Mouse (Mus musculus): ENCODE results near the gene Trank1. TPM values are rescaled to one million over a fixed set of nuclear protein-coding genes. Genes with fewer than 3 reads are reported as not detected.

Gene Trank1
- polyA plus RNA-seq, 1 experiment from 2014 or later, result 0.34 TPM

DNA sequence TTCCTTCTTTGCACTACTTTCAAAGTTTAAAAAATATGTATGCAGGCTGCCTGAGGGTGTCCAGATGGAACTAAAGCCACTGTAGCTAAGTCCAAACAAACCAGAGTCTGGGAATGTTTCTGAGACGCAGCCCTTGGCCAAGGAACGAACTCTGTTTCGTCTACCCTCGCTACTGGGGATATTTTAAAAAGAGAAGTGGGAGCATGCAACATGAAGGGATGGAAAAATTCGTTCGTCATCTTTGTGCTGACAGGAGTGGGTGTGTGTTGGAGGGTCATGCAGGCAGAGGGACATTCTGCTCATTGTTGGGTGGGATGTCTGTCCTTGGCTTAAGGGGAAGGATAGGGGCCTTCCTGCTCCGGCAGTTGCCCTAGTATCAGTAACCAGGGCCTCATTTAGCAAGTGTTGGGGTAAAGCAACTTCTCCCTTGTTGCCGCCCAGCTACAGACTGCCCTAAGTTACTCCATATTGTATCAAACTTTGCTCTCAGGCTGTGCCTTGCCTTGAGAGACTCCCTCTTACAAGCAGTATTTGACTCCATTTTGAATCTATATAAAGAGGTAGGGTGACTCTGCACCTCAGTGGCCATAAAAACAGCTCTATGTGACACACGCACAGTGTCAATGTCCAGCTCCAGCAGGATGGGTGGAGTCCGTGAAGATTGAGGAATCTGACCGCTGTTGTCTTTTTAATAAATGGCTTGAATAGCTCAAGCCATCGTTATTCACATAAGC is 93.0 kb downstream of the Trank1 start:
- Histone ChIP-seq H3K4me3 (ENCODE audit: low read depth, low read length) (no peak overlapping the region), H3K27ac (ENCODE audit: low read depth) (no peak overlapping the region), H3K4me1 (ENCODE audit: insufficient read depth) (no peaks in the 10 kb centered on the region), H3K36me3 (ENCODE audit: insufficient read depth) (no peaks in the 10 kb centered on the region), H3K27me3 (ENCODE audit: insufficient read depth, low read length) (no peaks in the 10 kb centered on the region), H3K9ac (no peak overlapping the region), H3K4me2 (no peak overlapping the region), H3K9me3 (ENCODE audit: low read depth, low read length) (no peaks in the 10 kb centered on the region)
- 76% methylated on average over 12 of the region's 12 CpGs for WGBS
- TF ChIP-seq CTCF (IDR thresholded peaks at IDR 0.05; ENCODE audit: low read depth), result no peak
- no peak for DNase-seq
- no peak for ATAC-seq (ENCODE audit: insufficient read depth)

DNA sequence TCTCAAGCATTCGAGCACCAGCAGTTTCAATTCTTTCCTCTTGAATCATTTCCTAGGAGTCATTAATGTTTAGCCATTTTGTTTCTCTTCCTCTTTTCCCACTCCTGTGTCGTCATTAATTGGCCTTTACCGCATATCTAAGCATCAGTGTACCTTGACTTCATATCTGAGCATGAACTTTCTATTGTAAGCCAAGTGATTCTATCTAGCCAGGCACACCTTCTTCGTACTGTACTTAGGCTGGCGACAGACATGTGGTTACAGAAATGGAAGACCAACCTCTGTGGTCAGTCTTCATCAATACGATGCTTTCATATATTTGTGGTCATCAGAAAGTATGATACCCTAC is 93.5 kb downstream of the Trank1 start:
- Histone ChIP-seq H3K27me3 (ENCODE audit: insufficient read depth, low read length) (no peaks in the 10 kb centered on the region), H3K4me2 (no peak overlapping the region), H3K9me3 (ENCODE audit: low read depth, low read length) (no peaks in the 10 kb centered on the region), H3K4me3 (ENCODE audit: low read depth, low read length) (no peak overlapping the region), H3K9ac (no peak overlapping the region), H3K4me1 (ENCODE audit: insufficient read depth) (no peaks in the 10 kb centered on the region), H3K36me3 (ENCODE audit: insufficient read depth) (no peaks in the 10 kb centered on the region), H3K27ac (ENCODE audit: low read depth) (no peak overlapping the region)
- TF ChIP-seq CTCF (IDR thresholded peaks at IDR 0.05; ENCODE audit: low read depth), result no peak
- ATAC-seq (ENCODE audit: insufficient read depth) (no peak), DNase-seq (no peak)
- WGBS, result 89% methylated on average over 6 of the region's 6 CpGs

DNA sequence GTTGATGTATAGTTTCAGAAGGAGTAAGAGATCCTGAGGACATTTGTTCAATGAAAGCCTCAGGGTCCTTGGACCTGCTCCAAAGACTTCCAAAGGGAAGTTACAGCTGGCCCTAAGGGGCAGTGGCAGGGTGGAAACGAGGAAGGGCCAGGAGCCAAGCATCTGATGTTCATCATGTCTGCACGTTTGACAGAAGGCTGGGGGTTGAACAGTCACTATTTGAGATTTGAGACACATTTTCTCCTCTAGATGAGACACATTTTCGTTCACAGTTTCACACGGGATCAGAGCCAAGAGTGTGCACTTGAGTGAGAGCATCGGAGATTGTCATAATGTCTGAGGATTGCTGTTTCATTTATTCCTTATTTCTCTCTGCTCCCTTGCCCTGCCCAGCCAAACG is 96.5 kb downstream of the Trank1 start:
- peak; percentile 90 for DNase-seq
- no peaks in the 10 kb centered on the region for H3K4me1 ChIP-seq (ENCODE audit: insufficient read depth)
- H3K9me3 ChIP-seq (ENCODE audit: low read depth, low read length), result no peaks in the 10 kb centered on the region
- ATAC-seq (ENCODE audit: insufficient read depth), result peak; percentile 92
- no peak overlapping the region for H3K27ac ChIP-seq (ENCODE audit: low read depth)
- no peaks in the 10 kb centered on the region for H3K36me3 ChIP-seq (ENCODE audit: insufficient read depth)
- TF ChIP-seq CTCF (IDR thresholded peaks at IDR 0.05; ENCODE audit: low read depth), result no peak
- no peaks in the 10 kb centered on the region for H3K27me3 ChIP-seq (ENCODE audit: insufficient read depth, low read length)
- H3K4me2 ChIP-seq, result no peak overlapping the region
- WGBS, result 41% methylated on average over 6 of the region's 6 CpGs
- no peak overlapping the region for H3K4me3 ChIP-seq (ENCODE audit: low read depth, low read length)
- H3K9ac ChIP-seq, result no peak overlapping the region

DNA sequence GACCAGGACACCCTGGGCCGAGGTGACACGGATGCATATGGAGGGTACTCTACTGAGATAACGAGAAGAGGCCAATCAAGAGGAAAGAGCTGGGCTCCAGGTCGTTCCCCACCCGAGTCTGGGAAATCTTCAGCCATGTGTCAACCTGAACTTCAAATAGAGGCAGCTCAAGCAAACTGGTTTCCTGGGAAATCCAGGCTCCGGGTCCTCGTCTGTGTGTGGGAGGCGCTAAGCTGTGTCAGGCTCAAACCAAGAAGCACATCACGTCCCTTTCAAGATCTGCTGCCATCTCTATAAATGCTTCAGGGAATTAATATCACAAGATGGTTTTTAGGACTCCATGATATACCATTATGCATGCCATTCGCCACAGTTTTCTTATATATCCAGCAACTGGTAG is 96.9 kb downstream of the Trank1 start:
- no peak overlapping the region for H3K9ac ChIP-seq
- H3K4me1 ChIP-seq (ENCODE audit: insufficient read depth), result no peaks in the 10 kb centered on the region
- H3K27ac ChIP-seq (ENCODE audit: low read depth), result no peak overlapping the region
- TF ChIP-seq CTCF (IDR thresholded peaks at IDR 0.05; ENCODE audit: low read depth), result no peak
- DNase-seq (peak; percentile 13), ATAC-seq (ENCODE audit: insufficient read depth) (peak; percentile 15; the same call in 1 of the 2 replicates)
- no peaks in the 10 kb centered on the region for H3K9me3 ChIP-seq (ENCODE audit: low read depth, low read length)
- no peaks in the 10 kb centered on the region for H3K36me3 ChIP-seq (ENCODE audit: insufficient read depth)
- H3K4me3 ChIP-seq (ENCODE audit: low read depth, low read length), result no peak overlapping the region
- no peaks in the 10 kb centered on the region for H3K27me3 ChIP-seq (ENCODE audit: insufficient read depth, low read length)
- 53% methylated on average over 10 of the region's 10 CpGs for WGBS
- no peak overlapping the region for H3K4me2 ChIP-seq

DNA sequence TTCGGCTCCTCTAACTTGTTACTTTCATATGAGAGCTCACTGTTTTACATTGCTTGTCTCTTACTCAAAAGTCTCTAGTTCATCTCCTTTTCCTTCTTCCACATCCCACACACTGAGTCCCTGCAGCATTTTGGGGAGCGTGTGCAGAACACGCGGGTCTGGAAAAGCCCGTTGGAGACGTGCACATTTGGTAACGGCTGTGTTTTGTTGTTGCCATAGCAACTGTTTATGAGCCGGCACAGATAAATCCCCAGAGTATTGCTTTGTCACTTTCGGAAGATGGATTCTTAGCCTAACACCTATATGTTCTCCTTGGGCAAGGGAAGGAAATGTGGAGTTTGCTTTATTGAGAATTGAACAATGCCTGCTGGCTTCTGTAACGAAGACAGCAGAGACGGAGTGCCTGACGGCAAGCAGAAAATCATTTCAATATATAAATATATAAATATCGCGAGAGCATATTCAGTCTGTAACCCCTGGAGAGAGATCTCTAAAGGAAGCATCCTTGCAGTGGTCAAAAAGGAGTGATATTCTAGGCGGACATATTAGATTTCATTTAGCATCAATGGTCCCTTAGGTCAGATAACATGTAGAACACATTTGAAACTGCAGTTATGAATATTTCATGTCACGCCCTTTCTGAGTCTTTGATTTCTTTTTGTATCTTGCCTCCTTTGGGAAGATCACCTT is 101.1 kb downstream of the Trank1 start:
- WGBS, result 71% methylated on average over 16 of the region's 16 CpGs
- DNase-seq, result peak; percentile 33
- ATAC-seq (ENCODE audit: insufficient read depth), result no peak

DNA sequence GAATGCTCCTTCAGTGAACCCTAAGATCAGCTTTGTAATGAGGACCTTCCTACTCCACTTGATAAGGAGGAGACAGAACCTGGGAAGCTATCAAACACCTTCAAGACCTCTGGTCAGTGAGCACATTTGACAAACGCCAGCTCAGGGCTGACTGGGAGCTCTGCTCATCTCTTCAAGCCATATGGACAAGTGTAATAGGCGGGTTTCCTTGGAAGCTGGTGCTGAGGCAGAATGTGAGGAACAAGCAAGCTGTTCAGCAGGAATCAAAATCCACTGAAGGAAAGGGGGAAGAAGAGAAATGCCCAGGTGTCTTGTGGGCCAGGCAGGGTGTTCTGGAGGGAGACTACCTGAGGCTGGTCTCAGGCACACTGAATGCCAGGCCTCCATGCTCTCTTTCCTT is 110.3 kb downstream of the Trank1 start:
- Histone ChIP-seq H3K4me3 (ENCODE audit: low read depth, low read length) (no peak overlapping the region), H3K27me3 (ENCODE audit: insufficient read depth, low read length) (no peaks in the 10 kb centered on the region), H3K36me3 (ENCODE audit: insufficient read depth) (no peaks in the 10 kb centered on the region), H3K4me1 (ENCODE audit: insufficient read depth) (no peaks in the 10 kb centered on the region), H3K9me3 (ENCODE audit: low read depth, low read length) (no peaks in the 10 kb centered on the region), H3K27ac (ENCODE audit: low read depth) (no peak overlapping the region), H3K4me2 (no peak overlapping the region), H3K9ac (no peak overlapping the region)
- ATAC-seq (ENCODE audit: insufficient read depth) (no peak; the same call in 1 of the 2 replicates), DNase-seq (no peak)
- WGBS, result 75% methylated on average over 2 of the region's 2 CpGs
- TF ChIP-seq CTCF (IDR thresholded peaks at IDR 0.05; ENCODE audit: low read depth), result no peak

More for the DNA sequence above, 101.1 kb downstream of the Trank1 start:
- no peak for TF ChIP-seq CTCF (IDR thresholded peaks at IDR 0.05; ENCODE audit: low read depth)
- H3K27ac ChIP-seq (ENCODE audit: low read depth), result no peak overlapping the region
- no peaks in the 10 kb centered on the region for H3K27me3 ChIP-seq (ENCODE audit: insufficient read depth, low read length)
- no peak overlapping the region for H3K4me3 ChIP-seq (ENCODE audit: low read depth, low read length)
- H3K36me3 ChIP-seq (ENCODE audit: insufficient read depth), result no peaks in the 10 kb centered on the region
- H3K4me2 ChIP-seq, result no peak overlapping the region
- no peaks in the 10 kb centered on the region for H3K9me3 ChIP-seq (ENCODE audit: low read depth, low read length)
- no peak overlapping the region for H3K9ac ChIP-seq
- H3K4me1 ChIP-seq (ENCODE audit: insufficient read depth), result no peaks in the 10 kb centered on the region

DNA sequence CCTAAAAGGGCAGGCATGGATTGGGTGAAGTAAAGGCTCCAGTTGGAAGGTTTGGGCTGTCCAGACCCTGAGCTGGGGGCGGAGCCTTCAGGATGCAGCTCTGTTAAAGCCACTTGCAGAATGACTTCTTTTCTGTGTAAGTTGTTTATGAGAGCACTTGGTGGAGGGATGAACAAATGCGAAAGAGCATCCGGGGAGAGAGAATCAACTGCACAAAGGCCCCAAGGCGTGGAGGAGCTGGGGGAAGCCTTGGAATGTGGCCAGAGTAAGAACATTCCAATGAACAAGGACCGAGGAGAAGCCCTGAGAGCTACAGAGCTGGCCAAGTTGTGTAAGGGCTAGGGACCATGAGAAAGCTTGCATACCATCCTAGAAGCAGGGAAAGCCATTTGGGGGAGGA is 111.0 kb downstream of the Trank1 start:
- no peaks in the 10 kb centered on the region for H3K36me3 ChIP-seq (ENCODE audit: insufficient read depth)
- H3K4me2 ChIP-seq, result no peak overlapping the region
- no peak for TF ChIP-seq CTCF (IDR thresholded peaks at IDR 0.05; ENCODE audit: low read depth)
- no peaks in the 10 kb centered on the region for H3K9me3 ChIP-seq (ENCODE audit: low read depth, low read length)
- no peak overlapping the region for H3K9ac ChIP-seq
- no peaks in the 10 kb centered on the region for H3K4me1 ChIP-seq (ENCODE audit: insufficient read depth)
- ATAC-seq (ENCODE audit: insufficient read depth) (peak; percentile 67), DNase-seq (peak; percentile 54)
- H3K27ac ChIP-seq (ENCODE audit: low read depth), result no peak overlapping the region
- WGBS, result 41% methylated on average over 5 of the region's 5 CpGs
- H3K27me3 ChIP-seq (ENCODE audit: insufficient read depth, low read length), result no peaks in the 10 kb centered on the region
- no peak overlapping the region for H3K4me3 ChIP-seq (ENCODE audit: low read depth, low read length)

Measured in lung, embryonic 14.5 days (tissue).